Mouse (Mus musculus): ENCODE results near the gene Nup133. TPM values are rescaled to one million over a fixed set of nuclear protein-coding genes. Genes with fewer than 3 reads are reported as not detected.

The Nup133 gene
- polyA plus RNA-seq, 1 experiment from 2014 or later = 7.0 TPM

DNA sequence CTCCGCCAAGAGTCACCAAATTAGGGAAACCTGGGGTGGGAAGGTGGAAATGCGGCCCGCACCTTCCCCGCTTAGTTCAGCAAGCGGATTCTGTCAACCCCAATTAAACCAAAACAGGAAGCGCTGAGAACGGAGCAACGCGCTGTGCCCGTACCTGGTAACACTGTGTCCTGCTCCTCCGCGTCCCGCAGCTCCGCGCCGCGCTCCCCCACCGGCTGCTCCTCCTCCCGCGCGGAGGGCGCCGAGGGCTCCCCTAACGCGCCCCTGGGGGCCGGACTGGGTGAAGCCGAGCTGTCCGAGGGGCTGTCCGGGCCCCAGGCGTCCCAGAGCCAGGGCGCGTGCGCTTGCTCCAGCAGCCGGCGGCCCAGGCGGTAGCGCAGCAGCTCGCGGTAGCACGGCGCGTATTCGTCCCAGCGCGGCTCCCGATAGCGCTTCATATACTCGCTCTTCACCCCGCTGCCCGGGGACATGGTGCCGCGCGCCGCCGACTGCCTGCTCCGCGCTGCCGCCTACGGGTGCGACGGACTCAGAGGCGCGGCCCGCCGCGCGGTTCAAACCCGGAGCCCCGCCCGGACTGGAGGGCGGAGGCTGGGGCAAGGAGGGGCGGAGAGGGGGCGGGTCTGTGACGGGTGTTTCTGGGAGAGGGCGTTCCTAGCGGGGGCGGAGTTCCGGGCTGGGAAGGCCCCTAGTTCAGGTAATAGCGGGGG, 90.0 kb downstream of the Nup133 start:
- Histone ChIP-seq H3K79me2 (ENCODE audit: inconsistent target) (peaks cover 48% of the 10 kb centered on the region), H3K4me3 (ENCODE audit: inconsistent target) (peak overlapping the region; percentile 79), H3K27ac (peak overlapping the region; percentile 25), H3K36me3 (ENCODE audit: inconsistent target) (no peaks in the 10 kb centered on the region)
- under 1% methylated on average over 74 of the region's 79 CpGs for WGBS (ENCODE audit: missing documents)

DNA sequence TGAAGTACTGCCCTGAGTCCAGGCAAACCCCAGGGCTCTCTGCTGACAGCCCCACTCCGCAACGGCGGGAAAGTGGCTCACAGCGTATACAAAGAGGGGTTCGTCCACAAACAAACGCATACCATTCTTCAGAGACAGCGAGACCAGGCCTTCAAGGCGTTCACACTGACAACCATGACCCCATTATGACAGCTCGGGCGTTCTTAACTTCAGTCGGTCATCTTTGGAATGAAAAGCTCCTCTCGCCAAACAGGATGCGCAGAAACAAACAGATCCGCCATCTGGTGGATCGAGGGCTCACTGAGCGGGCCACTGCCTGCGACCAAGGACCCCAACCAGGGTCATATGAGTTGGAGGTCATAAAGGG, 90.5 kb downstream of the Nup133 start:
- Histone ChIP-seq H3K79me2 (ENCODE audit: inconsistent target) (peaks cover 53% of the 10 kb centered on the region), H3K4me3 (ENCODE audit: inconsistent target) (peak overlapping the region; percentile 79), H3K36me3 (ENCODE audit: inconsistent target) (no peaks in the 10 kb centered on the region), H3K27ac (peak overlapping the region; percentile 25)
- 1% methylated on average over 17 of the region's 17 CpGs for WGBS (ENCODE audit: missing documents)

DNA sequence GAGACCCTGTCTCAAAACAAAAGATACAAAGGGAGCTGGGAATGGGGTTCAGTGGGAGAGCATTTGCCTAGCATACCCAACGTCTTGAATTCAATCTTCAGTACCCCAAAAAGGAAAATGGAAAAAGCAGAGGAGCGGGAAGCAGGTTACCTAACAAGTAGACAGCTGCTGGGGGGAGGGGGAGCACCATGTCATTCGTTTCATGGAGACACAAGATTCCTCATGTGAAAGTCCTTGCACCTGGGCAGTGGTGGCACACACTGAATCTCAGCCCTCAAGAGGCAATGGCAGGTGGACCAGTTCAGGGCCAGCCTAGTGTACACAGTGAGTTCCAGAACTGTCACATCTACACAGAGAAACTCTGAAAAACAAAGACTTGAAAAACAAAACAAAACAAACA, 91.7 kb downstream of the Nup133 start:
- no peak overlapping the region for H3K27ac ChIP-seq
- 95% methylated on average over 3 of the region's 3 CpGs for WGBS (ENCODE audit: missing documents)
- H3K79me2 ChIP-seq (ENCODE audit: inconsistent target) = peaks cover 64% of the 10 kb centered on the region
- H3K4me3 ChIP-seq (ENCODE audit: inconsistent target) = no peak overlapping the region; the same call in 1 of the 2 replicates
- no peaks in the 10 kb centered on the region for H3K36me3 ChIP-seq (ENCODE audit: inconsistent target)

DNA sequence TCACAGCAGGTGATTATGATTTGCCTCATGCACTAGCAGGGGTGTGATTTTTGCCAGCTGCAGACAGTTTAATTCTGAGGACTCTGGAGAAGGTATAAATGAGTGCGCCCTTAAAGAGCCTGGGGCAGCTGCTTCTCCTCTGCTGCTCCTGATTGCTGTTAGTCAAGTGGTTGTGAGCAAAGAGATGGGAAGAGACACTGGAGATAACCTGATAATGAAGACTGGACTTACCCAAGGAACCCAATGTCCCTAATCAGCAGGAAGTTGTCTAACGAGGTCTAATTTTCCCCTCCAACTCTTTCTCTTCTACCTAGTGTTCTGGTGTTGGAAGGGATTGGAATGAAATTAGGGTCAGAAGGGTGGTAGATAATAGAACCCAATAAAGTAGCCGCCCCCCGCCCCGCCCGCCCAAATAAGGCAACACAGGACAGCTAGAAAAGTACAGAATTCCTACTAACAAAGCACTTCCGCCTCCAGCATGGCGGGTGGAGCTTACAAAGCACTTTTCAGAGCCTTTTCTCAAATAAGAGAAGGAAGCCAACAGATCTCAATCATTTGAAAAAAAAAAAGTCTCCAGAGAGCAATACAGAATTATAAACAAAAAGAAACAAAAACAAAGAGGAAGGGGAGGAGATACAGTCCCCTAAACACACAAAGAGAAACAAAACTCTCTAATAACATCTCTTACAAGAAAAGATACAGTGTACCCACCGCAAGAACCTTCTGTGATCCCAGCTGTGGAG, 94.2 kb downstream of the Nup133 start:
- 96% methylated on average over 9 of the region's 9 CpGs for WGBS (ENCODE audit: missing documents)
- Histone ChIP-seq H3K4me3 (ENCODE audit: inconsistent target) (no peak overlapping the region), H3K36me3 (ENCODE audit: inconsistent target) (no peaks in the 10 kb centered on the region), H3K79me2 (ENCODE audit: inconsistent target) (peaks cover 89% of the 10 kb centered on the region), H3K27ac (no peak overlapping the region)

DNA sequence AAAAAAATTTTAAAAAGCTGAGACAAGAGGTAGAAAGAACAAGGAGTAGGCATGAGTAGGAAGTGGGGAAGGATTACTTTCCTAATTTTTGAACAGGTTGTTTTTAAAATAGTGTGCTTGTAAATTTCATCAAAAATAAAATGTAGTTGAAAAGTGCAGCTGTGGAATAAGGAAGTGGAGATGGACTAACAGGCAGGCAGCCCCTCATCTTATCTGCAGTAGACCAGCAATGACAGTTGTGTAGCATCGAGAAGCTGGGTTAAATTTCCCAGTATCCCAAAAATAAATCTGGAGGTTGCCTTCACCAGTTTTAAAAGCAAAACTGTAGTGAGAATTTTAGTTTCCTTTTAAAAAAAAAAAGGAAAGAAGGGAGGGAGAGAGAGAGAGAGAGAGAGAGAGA, 94.8 kb downstream of the Nup133 start:
- Histone ChIP-seq H3K4me3 (ENCODE audit: inconsistent target) (no peak overlapping the region), H3K27ac (no peak overlapping the region), H3K79me2 (ENCODE audit: inconsistent target) (peaks cover 95% of the 10 kb centered on the region), H3K36me3 (ENCODE audit: inconsistent target) (no peaks in the 10 kb centered on the region)
- 73% methylated on average over 1 of the region's 1 CpGs for WGBS (ENCODE audit: missing documents)

DNA sequence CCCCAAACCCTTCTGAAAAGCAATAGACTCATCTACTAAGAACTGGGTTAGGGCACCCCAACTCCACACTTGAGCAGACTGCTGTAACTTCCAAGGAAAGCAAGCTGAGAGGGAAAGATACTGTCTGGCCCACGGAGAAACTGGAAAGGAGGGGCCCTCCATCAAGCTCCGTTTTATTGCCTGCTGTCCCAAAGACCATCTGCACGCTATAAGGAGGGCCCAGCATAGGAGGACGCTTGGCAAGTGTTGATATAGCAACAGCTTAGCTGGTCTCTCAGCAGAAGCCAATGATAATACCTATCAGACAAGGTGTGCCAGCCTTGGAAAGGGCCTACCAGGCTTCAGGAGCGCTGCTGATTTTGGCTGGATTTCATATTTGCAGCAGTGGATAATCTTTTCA, 97.5 kb downstream of the Nup133 start:
- Histone ChIP-seq H3K36me3 (ENCODE audit: inconsistent target) (no peaks in the 10 kb centered on the region), H3K27ac (no peak overlapping the region), H3K4me3 (ENCODE audit: inconsistent target) (no peak overlapping the region), H3K79me2 (ENCODE audit: inconsistent target) (peaks cover 99% of the 10 kb centered on the region)
- WGBS (ENCODE audit: missing documents) = 92% methylated on average over 5 of the region's 5 CpGs

DNA sequence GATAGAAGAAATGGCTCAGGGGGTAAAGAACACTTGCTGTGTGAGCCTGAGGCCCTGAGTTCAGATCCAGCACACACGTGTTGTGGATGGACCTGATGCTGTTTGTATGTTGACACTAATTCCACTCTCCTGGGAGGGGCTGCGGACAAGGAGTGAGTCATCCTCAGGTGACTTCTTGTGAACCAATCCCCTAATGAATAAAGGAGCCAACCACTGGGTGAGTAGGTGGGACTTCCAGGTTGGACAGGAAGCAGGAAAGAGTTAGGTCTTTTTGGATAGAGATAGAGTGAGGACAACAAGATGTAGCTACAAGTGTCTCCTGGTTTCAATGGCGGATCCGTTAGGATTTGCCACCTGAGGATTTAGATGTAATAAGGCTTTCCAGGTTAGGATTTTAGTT, 99.7 kb downstream of the Nup133 start:
- H3K4me3 ChIP-seq (ENCODE audit: inconsistent target) = no peak overlapping the region
- 95% methylated on average over 4 of the region's 4 CpGs for WGBS (ENCODE audit: missing documents)
- no peaks in the 10 kb centered on the region for H3K36me3 ChIP-seq (ENCODE audit: inconsistent target)

DNA sequence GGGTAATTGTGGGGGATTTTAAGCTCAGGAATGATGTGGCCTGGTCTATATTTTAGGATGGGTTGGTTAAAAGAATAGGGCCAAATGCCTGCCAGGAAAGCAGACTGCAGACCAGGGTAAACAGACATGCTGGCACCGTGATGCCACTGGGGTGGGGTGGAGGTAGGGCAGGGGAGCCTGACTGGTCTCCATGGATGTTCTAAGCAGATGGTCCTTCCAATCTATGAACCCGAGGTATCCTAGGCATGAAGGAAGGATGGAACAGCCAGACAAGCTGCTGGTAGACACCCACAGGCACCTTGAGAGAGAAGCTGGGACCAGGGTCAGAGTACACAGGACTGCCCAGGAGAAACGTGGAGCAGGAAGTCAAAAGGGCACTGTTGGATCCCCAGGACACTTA, 101.5 kb downstream of the Nup133 start:
- Histone ChIP-seq H3K4me3 (ENCODE audit: inconsistent target) (no peak overlapping the region), H3K79me2 (ENCODE audit: inconsistent target) (peaks cover 67% of the 10 kb centered on the region), H3K36me3 (ENCODE audit: inconsistent target) (no peaks in the 10 kb centered on the region), H3K27ac (no peak overlapping the region)
- WGBS (ENCODE audit: missing documents) = 77% methylated on average over 3 of the region's 3 CpGs

More for the DNA sequence above, 99.7 kb downstream of the Nup133 start:
- Histone ChIP-seq H3K27ac (no peak overlapping the region), H3K79me2 (ENCODE audit: inconsistent target) (peaks cover 84% of the 10 kb centered on the region)

Other genes with a start within 250 kb of the Nup133 start
- 3.6 to 7.4 TPM (median 5.6 TPM) in 3 replicates for gene Rab4a, start 143.3 kb downstream of the Nup133 start, polyA plus RNA-seq (2018)
- 2.6 to 6.1 TPM (median 3.2 TPM) in 3 replicates for gene Ccsap, start 89.1 kb downstream of the Nup133 start, polyA plus RNA-seq (2018)
- not detected in 3 replicates for gene Acta1, start 54.5 kb downstream of the Nup133 start, polyA plus RNA-seq (2018)
- gene Abcb10, start 33.9 kb upstream of the Nup133 start, polyA plus RNA-seq (2018) = 3.5 to 8.4 TPM (median 5.8 TPM) in 3 replicates
- 10.7 to 14.1 TPM (median 13.4 TPM) in 3 replicates for gene Taf5l, start 72.1 kb upstream of the Nup133 start, polyA plus RNA-seq (2018)
- 3.8 to 8.5 TPM (median 3.8 TPM) in 3 replicates for gene Urb2, start 72.2 kb upstream of the Nup133 start, polyA plus RNA-seq (2018)